Mouse (Mus musculus) erythroblast, embryonic 14.5 days (primary cell): ENCODE measurements around the gene Acot2. TPM values are rescaled to one million over a fixed set of nuclear protein-coding genes. Genes with fewer than 3 reads are reported as not detected.
"Not testable (repeated sequence)": the region's sequence is repeated elsewhere in the genome, so short reads cannot be mapped to it uniquely, and the experiment has no call there.

Experiments used
- H3K27me3 ChIP-seq: 2 replicates; pipeline ENCODE4 v1.6.1; 2012; ENCODE audit warnings: inconsistent platforms; ENCODE audit not compliant: control insufficient read depth
- H3K36me3 ChIP-seq: 2 replicates; pipeline ENCODE4 v1.6.1; 2012; ENCODE audit warnings: mild to moderate bottlenecking, inconsistent platforms; ENCODE audit not compliant: control insufficient read depth
- H3K4me1 ChIP-seq: 2 replicates; pipeline ENCODE4 v1.6.1; 2012; ENCODE audit warnings: inconsistent platforms; ENCODE audit not compliant: control insufficient read depth
- H3K4me3 ChIP-seq: replicated peaks from 2 replicates; pipeline ENCODE3; 2012; ENCODE audit warnings: moderate library complexity, mild to moderate bottlenecking, inconsistent platforms
- H3K9me3 ChIP-seq: 2 replicates; pipeline ENCODE4 v1.6.1; 2012; ENCODE audit warnings: low read length, inconsistent platforms, mixed read lengths; ENCODE audit not compliant: control insufficient read depth
- GATA1 ChIP-seq: IDR thresholded peaks from 2 replicates; pipeline ENCODE4 v1.6.1; 2012; ENCODE audit warnings: low read length, inconsistent platforms, mixed read lengths
- TAL1 ChIP-seq: IDR thresholded peaks from 3 replicates; pipeline ENCODE4 v1.6.1; 2012; ENCODE audit warnings: low read length, inconsistent platforms, mixed read lengths
- polyA plus RNA-seq: library from polyadenylated mRNA; stranded (reverse); fragments of >175 nt; gene quantifications from 2 replicates; pipeline ENCODE4 v1.2.3, GENCODE M21; 2012

The Acot2 gene
- 0.05 TPM in 1 of 2 replicates, not detected in the other for polyA plus RNA-seq

DNA sequence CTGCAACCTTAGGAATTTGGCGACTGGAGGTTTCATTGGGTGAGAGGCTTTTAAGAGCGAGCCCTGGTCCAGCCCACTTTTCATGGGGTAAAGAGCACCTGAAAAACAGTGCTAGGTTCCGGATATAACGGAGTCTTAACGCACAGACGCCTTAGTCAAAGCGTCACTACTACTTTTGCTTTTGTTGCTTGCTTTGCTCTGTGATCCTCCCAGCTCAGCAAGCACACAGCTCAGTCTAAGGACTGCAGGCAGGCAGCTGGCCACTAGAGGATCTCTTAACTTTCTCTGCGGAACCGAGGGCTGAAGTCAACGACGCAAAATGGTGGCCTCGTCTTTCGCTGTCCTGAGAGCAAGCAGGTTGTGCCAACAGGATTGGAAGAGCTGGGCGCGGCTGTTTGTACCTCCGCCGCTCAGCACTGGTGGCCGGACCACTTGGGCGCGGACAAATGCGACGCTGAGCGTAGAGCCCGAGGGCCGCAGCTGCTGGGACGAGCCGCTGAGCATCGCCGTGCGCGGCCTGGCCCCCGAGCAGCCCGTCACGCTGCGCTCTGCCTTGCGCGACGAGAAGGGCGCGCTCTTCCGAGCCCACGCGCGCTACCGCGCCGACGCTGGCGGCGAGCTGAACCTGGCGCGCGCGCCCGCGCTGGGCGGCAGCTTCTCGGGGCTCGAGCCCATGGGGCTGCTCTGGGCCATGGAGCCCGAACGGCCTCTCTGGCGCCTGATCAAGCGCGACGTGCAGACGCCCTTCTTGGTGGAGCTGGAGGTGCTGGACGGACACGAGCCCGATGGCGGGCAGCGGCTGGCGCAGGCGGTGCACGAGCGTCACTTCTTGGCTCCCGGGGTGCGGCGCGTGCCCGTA, at the start of gene Acot2:
TSS of gene Acot2 (plus strand) at position 279 of the 859 bp plus-strand sequence.
- TF ChIP-seq TAL1 (no peak), GATA1 (no peak)
- no peaks in the 10 kb centered on the region for H3K9me3 ChIP-seq
- no peaks in the 10 kb centered on the region for H3K36me3 ChIP-seq
- peaks cover 2% of the 10 kb centered on the region; the same call in 1 of the 2 replicates for H3K27me3 ChIP-seq
- peaks cover 17% of the 10 kb centered on the region for H3K4me1 ChIP-seq
- H3K4me3 ChIP-seq, result peak within 1 kb of the TSS; percentile 68

DNA sequence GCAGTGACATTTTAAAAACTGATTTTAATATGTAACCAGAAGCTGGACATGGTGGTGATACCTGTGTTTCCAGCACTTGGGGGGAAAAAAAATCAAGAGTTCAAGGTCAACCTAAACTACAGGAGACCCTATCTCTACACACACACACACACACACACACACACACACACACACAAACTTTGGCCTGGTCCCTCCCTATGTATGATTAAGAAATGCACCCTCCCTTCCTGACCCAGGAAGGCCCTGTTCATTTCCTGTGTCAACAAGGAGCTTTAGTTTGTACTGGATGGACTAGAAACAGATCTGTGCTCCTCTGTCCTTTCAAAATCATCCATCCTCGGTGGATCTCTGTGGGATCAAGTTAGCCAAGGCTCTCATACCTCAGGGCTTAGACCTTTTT, 49.1 kb upstream of the Acot2 start:
- H3K36me3 ChIP-seq, H3K9me3 ChIP-seq, H3K4me3 ChIP-seq, H3K27me3 ChIP-seq: not testable (repeated sequence)
- peaks cover 28% of the 10 kb centered on the region for H3K4me1 ChIP-seq

- TF ChIP-seq TAL1 (no peak), GATA1 (no peak)
- H3K36me3 ChIP-seq, result no peaks in the 10 kb centered on the region
- peaks cover 28% of the 10 kb centered on the region for H3K4me1 ChIP-seq
- no peaks in the 10 kb centered on the region; the same call in 1 of the 2 replicates for H3K9me3 ChIP-seq
- no peak overlapping the region for H3K4me3 ChIP-seq
- no peaks in the 10 kb centered on the region for H3K27me3 ChIP-seq
These were observed 48.3 kb upstream of the Acot2 start for GRCm38 (mm10) chr12:83939332-83939731.

GRCm38 (mm10) chr12:83940031-83940430, 47.6 kb upstream of the Acot2 start:
- no peaks in the 10 kb centered on the region for H3K27me3 ChIP-seq
- TF ChIP-seq TAL1 (no peak), GATA1 (no peak)
- no peak overlapping the region for H3K4me3 ChIP-seq
- H3K36me3 ChIP-seq, result no peaks in the 10 kb centered on the region
- H3K4me1 ChIP-seq, result peaks cover 28% of the 10 kb centered on the region
- no peaks in the 10 kb centered on the region for H3K9me3 ChIP-seq

GRCm38 (mm10) chr12:83941938-83942337, 45.7 kb upstream of the Acot2 start:
- no peak for TF ChIP-seq TAL1
- no peak for TF ChIP-seq GATA1
- H3K4me1 ChIP-seq, result peaks cover 29% of the 10 kb centered on the region
- no peak overlapping the region for H3K4me3 ChIP-seq
- no peaks in the 10 kb centered on the region for H3K9me3 ChIP-seq
- no peaks in the 10 kb centered on the region for H3K36me3 ChIP-seq
- no peaks in the 10 kb centered on the region for H3K27me3 ChIP-seq

GRCm38 (mm10) chr12:83947260-83947811, 40.3 kb upstream of the Acot2 start:
- H3K9me3 ChIP-seq, result no peaks in the 10 kb centered on the region
- H3K4me3 ChIP-seq, result no peak overlapping the region
- 0 out of 2 replicates have a peak, but pooled peaks cover 3% of the 10 kb centered on the region for H3K27me3 ChIP-seq
- peaks cover 5% of the 10 kb centered on the region for H3K36me3 ChIP-seq
- peaks cover 50% of the 10 kb centered on the region for H3K4me1 ChIP-seq
- TF ChIP-seq GATA1 (no peak), TAL1 (no peak)

GRCm38 (mm10) chr12:83949043-83949442, 38.6 kb upstream of the Acot2 start:
- Histone ChIP-seq H3K27me3 (0 out of 2 replicates have a peak, but pooled peaks cover 3% of the 10 kb centered on the region), H3K9me3 (no peaks in the 10 kb centered on the region), H3K36me3 (peaks cover 11% of the 10 kb centered on the region), H3K4me3 (peak overlapping the region; percentile 47), H3K4me1 (peaks cover 61% of the 10 kb centered on the region)
- TF ChIP-seq GATA1 (peak; percentile 55), TAL1 (no peak)

GRCm38 (mm10) chr12:83949776-83950492, 37.7 kb upstream of the Acot2 start:
- 0 out of 2 replicates have a peak, but pooled peaks cover 3% of the 10 kb centered on the region for H3K27me3 ChIP-seq
- H3K4me1 ChIP-seq, result peaks cover 61% of the 10 kb centered on the region
- peak overlapping the region; percentile 85 for H3K4me3 ChIP-seq
- peaks cover 11% of the 10 kb centered on the region for H3K36me3 ChIP-seq
- TF ChIP-seq TAL1 (no peak), GATA1 (no peak)
- no peaks in the 10 kb centered on the region for H3K9me3 ChIP-seq

- peaks cover 63% of the 10 kb centered on the region for H3K4me1 ChIP-seq
- peaks cover 16% of the 10 kb centered on the region for H3K36me3 ChIP-seq
- TF ChIP-seq GATA1 (no peak), TAL1 (no peak)
- 0 out of 2 replicates have a peak, but pooled peaks cover 3% of the 10 kb centered on the region for H3K27me3 ChIP-seq
- no peaks in the 10 kb centered on the region for H3K9me3 ChIP-seq
- peak within 1 kb of the TSS; percentile 85 for H3K4me3 ChIP-seq
These were observed 37.2 kb upstream of the Acot2 start, which contains the start of gene Riox1 for GRCm38 (mm10) chr12:83950493-83950839. Gene Riox1, plus strand, starts transcription at chr12:83950608.
